Mouse (Mus musculus) heart, embryonic 11.5 days (tissue): ENCODE measurements around the gene Krt7. TPM values are rescaled to one million over a fixed set of nuclear protein-coding genes. Genes with fewer than 3 reads are reported as not detected.
A peak's percentile ranks its signal among the peaks of the same experiment; 100 is the strongest.

ENCODE experiments used
- ATAC-seq: fragments of 200-750 bp; cut with Nextera tagmentation; replicated peaks from 2 replicates; pipeline ENCODE4 v1.8.0; 2017; ENCODE audit warnings: moderate library complexity; ENCODE audit not compliant: insufficient number of reproducible peaks, low FRiP score, low TSS enrichment
- H3K27ac ChIP-seq: fragments of 300-500 bp; sonication (generic); 2 replicates; pipeline ENCODE4 v1.5.1; 2014; ENCODE audit warnings: mild to moderate bottlenecking, low read depth, low read length
- H3K27me3 ChIP-seq: fragments of 300-500 bp; sonication (generic); 2 replicates; pipeline ENCODE4 v1.6.1; 2014; ENCODE audit warnings: mild to moderate bottlenecking, low read length, mixed read lengths; ENCODE audit not compliant: control insufficient read depth, insufficient read depth
- H3K36me3 ChIP-seq: fragments of 300-500 bp; sonication (generic); 2 replicates; pipeline ENCODE4 v1.6.1; 2014; ENCODE audit warnings: mild to moderate bottlenecking, low read length, moderate library complexity, mixed read lengths; ENCODE audit not compliant: control insufficient read depth, insufficient read depth
- H3K4me1 ChIP-seq: fragments of 300-500 bp; sonication (generic); 2 replicates; pipeline ENCODE4 v1.6.1; 2014; ENCODE audit warnings: low read length; ENCODE audit not compliant: control insufficient read depth, insufficient read depth
- H3K4me2 ChIP-seq: fragments of 300-500 bp; sonication (generic); 2 replicates; pipeline ENCODE4 v1.6.1; 2014; ENCODE audit warnings: mild to moderate bottlenecking, moderate library complexity
- H3K4me3 ChIP-seq: fragments of 300-500 bp; sonication (generic); 2 replicates; pipeline ENCODE4 v1.5.1; 2014; ENCODE audit warnings: low read depth, low read length
- H3K9ac ChIP-seq: fragments of 300-500 bp; sonication (generic); 2 replicates; pipeline ENCODE4 v1.6.1; 2014; ENCODE audit warnings: mild to moderate bottlenecking, low read depth, low read length, moderate library complexity
- H3K9me3 ChIP-seq: fragments of 300-500 bp; sonication (generic); replicated peaks from 2 replicates; pipeline ENCODE4 v1.6.1; 2016; ENCODE audit warnings: low read length; ENCODE audit not compliant: control insufficient read depth
- WGBS: fragments of 180-500 bp; shearing (Covaris S2); extraction: QIAGEN DNeasy Blood & Tissue Kit; methylation state at CpG from one replicate; pipeline ENCODE4 v1.1.7; 2014; ENCODE audit not compliant: insufficient replicate concordance; 5-methylcytosine and 5-hydroxymethylcytosine counted together
- polyA plus RNA-seq: library from polyadenylated mRNA; unstranded; fragments of >200 nt; fragmentation: Nextera tagmentation; extraction: Ambion mirVana; gene quantifications from 2 replicates; pipeline ENCODE4 v1.2.1, GENCODE M21; 2014

The Krt7 gene
- polyA plus RNA-seq, 1 experiment from 2014 or later: 25.8 TPM

GRCm38 (mm10) chr15:101398269-101398668 lies 12.6 kb upstream of the Krt7 start:
- no peaks in the 10 kb centered on the region for H3K36me3 ChIP-seq
- 77% methylated on average over 8 of the region's 8 CpGs for WGBS
- H3K27ac ChIP-seq: no peak overlapping the region
- ATAC-seq: no peak
- no peaks in the 10 kb centered on the region for H3K9me3 ChIP-seq
- no peak overlapping the region for H3K4me2 ChIP-seq
- 0 out of 2 replicates have a peak, but pooled peaks cover 2% of the 10 kb centered on the region for H3K4me1 ChIP-seq
- H3K4me3 ChIP-seq: no peak overlapping the region
- no peaks in the 10 kb centered on the region for H3K27me3 ChIP-seq
- no peak overlapping the region for H3K9ac ChIP-seq

- no peak for ATAC-seq
- Histone ChIP-seq H3K27me3 (peaks cover 30% of the 10 kb centered on the region), H3K9me3 (no peaks in the 10 kb centered on the region), H3K36me3 (no peaks in the 10 kb centered on the region), H3K4me2 (peak overlapping the region; percentile 39), H3K4me1 (peaks cover 8% of the 10 kb centered on the region; the same call in 1 of the 2 replicates), H3K9ac (no peak overlapping the region), H3K27ac (no peak overlapping the region), H3K4me3 (peak overlapping the region; percentile 21)
- WGBS: 17% methylated on average over 31 of the region's 31 CpGs
Observed at GRCm38 (mm10) chr15:101412188-101412587, 1.3 kb downstream of the Krt7 start.

GRCm38 (mm10) chr15:101413916-101414635 lies 3.2 kb downstream of the Krt7 start:
- no peak for ATAC-seq
- Histone ChIP-seq H3K4me1 (peaks cover 8% of the 10 kb centered on the region; the same call in 1 of the 2 replicates), H3K27ac (no peak overlapping the region), H3K4me3 (no peak overlapping the region), H3K9me3 (no peaks in the 10 kb centered on the region), H3K27me3 (peaks cover 30% of the 10 kb centered on the region), H3K36me3 (no peaks in the 10 kb centered on the region), H3K9ac (no peak overlapping the region), H3K4me2 (no peak overlapping the region)
- 47% methylated on average over 7 of the region's 7 CpGs for WGBS

- Histone ChIP-seq H3K9ac (no peak overlapping the region), H3K9me3 (no peaks in the 10 kb centered on the region)
- no peak for ATAC-seq
Observed at GRCm38 (mm10) chr15:101414807-101415565, 4.1 kb downstream of the Krt7 start.

GRCm38 (mm10) chr15:101418950-101419349 lies 8.1 kb downstream of the Krt7 start:
- Histone ChIP-seq H3K9me3 (no peaks in the 10 kb centered on the region), H3K9ac (no peak overlapping the region), H3K36me3 (no peaks in the 10 kb centered on the region), H3K4me3 (no peak overlapping the region), H3K27ac (no peak overlapping the region), H3K4me2 (no peak overlapping the region), H3K27me3 (peaks cover 7% of the 10 kb centered on the region), H3K4me1 (0 out of 2 replicates have a peak, but pooled peaks cover 4% of the 10 kb centered on the region)
- WGBS: 78% methylated on average over 4 of the region's 4 CpGs
- no peak for ATAC-seq

More at GRCm38 (mm10) chr15:101414807-101415565, 4.1 kb downstream of the Krt7 start:
- Histone ChIP-seq H3K4me2 (no peak overlapping the region), H3K36me3 (no peaks in the 10 kb centered on the region), H3K27ac (no peak overlapping the region), H3K27me3 (peaks cover 30% of the 10 kb centered on the region), H3K4me1 (peaks cover 8% of the 10 kb centered on the region; the same call in 1 of the 2 replicates), H3K4me3 (no peak overlapping the region)
- 38% methylated on average over 11 of the region's 11 CpGs for WGBS

- no peak for ATAC-seq
- no peaks in the 10 kb centered on the region for H3K4me1 ChIP-seq
- WGBS: 47% methylated on average over 6 of the region's 6 CpGs
Observed at GRCm38 (mm10) chr15:101420903-101421302, 10.1 kb downstream of the Krt7 start.

GRCm38 (mm10) chr15:101424914-101425313 lies 14.1 kb downstream of the Krt7 start:
- 22% methylated on average over 5 of the region's 5 CpGs for WGBS
- H3K27ac ChIP-seq: no peak overlapping the region
- H3K4me2 ChIP-seq: no peak overlapping the region
- no peaks in the 10 kb centered on the region for H3K36me3 ChIP-seq
- no peaks in the 10 kb centered on the region; the same call in 1 of the 2 replicates for H3K27me3 ChIP-seq
- no peak overlapping the region for H3K4me3 ChIP-seq
- H3K9me3 ChIP-seq: no peaks in the 10 kb centered on the region
- H3K4me1 ChIP-seq: no peaks in the 10 kb centered on the region
- ATAC-seq: no peak
- H3K9ac ChIP-seq: no peak overlapping the region

More at GRCm38 (mm10) chr15:101420903-101421302, 10.1 kb downstream of the Krt7 start:
- H3K27ac ChIP-seq: no peak overlapping the region
- H3K9ac ChIP-seq: no peak overlapping the region
- no peaks in the 10 kb centered on the region; the same call in 1 of the 2 replicates for H3K27me3 ChIP-seq
- H3K9me3 ChIP-seq: no peaks in the 10 kb centered on the region
- no peak overlapping the region for H3K4me3 ChIP-seq
- H3K36me3 ChIP-seq: no peaks in the 10 kb centered on the region
- no peak overlapping the region for H3K4me2 ChIP-seq

- no peaks in the 10 kb centered on the region for H3K9me3 ChIP-seq
- no peaks in the 10 kb centered on the region for H3K36me3 ChIP-seq
- H3K4me3 ChIP-seq: no peak overlapping the region
- H3K27ac ChIP-seq: no peak overlapping the region
- H3K4me1 ChIP-seq: 0 out of 2 replicates have a peak, but pooled peaks cover 2% of the 10 kb centered on the region
- no peak for ATAC-seq
- 76% methylated on average over 7 of the region's 7 CpGs for WGBS
- peaks cover 39% of the 10 kb centered on the region for H3K27me3 ChIP-seq
- H3K4me2 ChIP-seq: no peak overlapping the region
- no peak overlapping the region for H3K9ac ChIP-seq
Observed at GRCm38 (mm10) chr15:101436611-101437010, 25.8 kb downstream of the Krt7 start.
